ENCODE assay signal across 8 mouse cellular contexts in genomic region chr12:17689931-17690563, GRCm38 (mm10). TPM values are rescaled to one million over a fixed set of nuclear protein-coding genes. Genes with fewer than 3 reads are reported as not detected.
A peak's percentile ranks its signal among the peaks of the same experiment; 100 is the strongest.
DNase-seq lines count a peak whose midpoint lies in the region; ATAC-seq and TF ChIP-seq lines count a peak whose summit lies in the region.

No protein-coding gene starts in this region.

- peak; percentile 47 for TF ChIP-seq POLR2A in myocyte (IDR thresholded peaks at IDR 0.05; ENCODE audit: insufficient read length, low read depth)

- no peaks in the 10 kb centered on the region for H3K9me3 ChIP-seq in embryonic facial prominence, embryonic 10.5 days
- no peaks in the 10 kb centered on the region for H3K9me3 ChIP-seq in intestine, postnatal 0 days (ENCODE audit: control insufficient read depth)

- H3K9ac ChIP-seq in intestine, postnatal 0 days (ENCODE audit: low read depth, low read length) = peak overlapping the region; percentile 66

- intact Hi-C loops in gastrocnemius, adult 2 months (cut with DNase I) = loop anchor here (5.0 kb wide), 5 partner anchors 42 to 138 kb away; no protein-coding TSS in a partner anchor

- TF ChIP-seq CTCF in gastrocnemius, adult 2 months (IDR thresholded peaks at IDR 0.05) = no peak
- TF ChIP-seq CTCF in intestine, postnatal 0 days (IDR thresholded peaks at IDR 0.05; ENCODE audit: low read depth) = no peak

- peak overlapping the region; percentile 87 for H3K27ac ChIP-seq in gastrocnemius, adult 2 months
- H3K27ac ChIP-seq in embryonic facial prominence, embryonic 10.5 days (replicated peaks) = peak overlapping the region; percentile 89
- H3K27ac ChIP-seq in intestine, postnatal 0 days (ENCODE audit: low read depth, low read length) = peak overlapping the region; percentile 82; the same call in 1 of the 2 replicates

- H3K4me3 ChIP-seq in gastrocnemius, adult 2 months = peak overlapping the region; percentile 95
- H3K4me3 ChIP-seq in embryonic facial prominence, embryonic 10.5 days = peak overlapping the region; percentile 85
- H3K4me3 ChIP-seq in intestine, postnatal 0 days (ENCODE audit: low read depth, low read length) = peak overlapping the region; percentile 85
- H3K4me3 ChIP-seq in myocyte = peak overlapping the region; percentile 95

- H3K79me2 ChIP-seq in myocyte (ENCODE audit: control insufficient read depth, insufficient read depth) = peaks cover 42% of the 10 kb centered on the region

- 12% methylated on average over 20 of the region's 20 CpGs for WGBS in embryonic facial prominence, embryonic 10.5 days
- 11% methylated on average over 20 of the region's 20 CpGs for WGBS in intestine, postnatal 0 days

- H3K4me2 ChIP-seq in intestine, postnatal 0 days (replicated peaks; ENCODE audit: low read depth) = peak overlapping the region; percentile 96
- H3K4me2 ChIP-seq in myocyte (ENCODE audit: low read depth) = peak overlapping the region; percentile 69

- peaks cover 50% of the 10 kb centered on the region for H3K4me1 ChIP-seq in embryonic facial prominence, embryonic 10.5 days
- H3K4me1 ChIP-seq in intestine, postnatal 0 days (replicated peaks; ENCODE audit: control insufficient read depth, insufficient read depth, low read length) = peaks cover 8% of the 10 kb centered on the region; the same call in 1 of the 2 replicates

- no peaks in the 10 kb centered on the region for H3K36me3 ChIP-seq in embryonic facial prominence, embryonic 10.5 days (replicated peaks)
- no peaks in the 10 kb centered on the region for H3K36me3 ChIP-seq in intestine, postnatal 0 days (ENCODE audit: control insufficient read depth, insufficient read depth)
- no peaks in the 10 kb centered on the region for H3K36me3 ChIP-seq in myocyte (ENCODE audit: control insufficient read depth, insufficient read depth)

- no peak for DNase-seq in gastrocnemius, adult 2 months
- no peak for DNase-seq in gastrocnemius, postnatal 25 days
- peak; percentile 63 for DNase-seq in 3T3-L1 (ENCODE audit: low read depth, low spot score)
- DNase-seq in embryonic facial prominence, embryonic 10.5 days (ENCODE audit: low spot score) = no peak
- DNase-seq in embryo, embryonic 9.5 days (ENCODE audit: extremely low spot score) = no peak
- DNase-seq in urinary bladder, postnatal 10 days (ENCODE audit: low spot score) = no peak

- H3K27me3 ChIP-seq in embryonic facial prominence, embryonic 10.5 days (replicated peaks; ENCODE audit: low read depth, poor library complexity, severe bottlenecking) = peaks cover 9% of the 10 kb centered on the region; the same call in 1 of the 2 replicates
- no peaks in the 10 kb centered on the region for H3K27me3 ChIP-seq in intestine, postnatal 0 days (replicated peaks; ENCODE audit: control insufficient read depth, insufficient read depth, low read length)
- H3K27me3 ChIP-seq in myocyte (ENCODE audit: control insufficient read depth, insufficient read depth, insufficient read length) = no peaks in the 10 kb centered on the region

- peak overlapping the region; percentile 79 for H3ac ChIP-seq in myocyte (ENCODE audit: control insufficient read depth, insufficient read length)

- peak; percentile 91 for ATAC-seq in intestine, postnatal 0 days

TF ChIP-seq in myocyte, 11 proteins besides CTCF, POLR2A, EP300 and RAD21:
- TF ChIP-seq SRF (IDR thresholded peaks at IDR 0.05; ENCODE audit: control insufficient read depth, insufficient read length, low read depth) (no peak), CEBPB (IDR thresholded peaks at IDR 0.05; ENCODE audit: insufficient read depth, poor library complexity, severe bottlenecking) (no peak), TCF3 (IDR thresholded peaks at IDR 0.05; ENCODE audit: insufficient read length, low read depth) (no peak), TCF12 (IDR thresholded peaks at IDR 0.05; ENCODE audit: insufficient read depth, poor library complexity, severe bottlenecking) (no peak), MAX (IDR thresholded peaks at IDR 0.05; ENCODE audit: low read depth) (no peak), REST (IDR thresholded peaks at IDR 0.05; ENCODE audit: insufficient read depth, insufficient read length) (no peak), E2F4 (IDR thresholded peaks at IDR 0.05; ENCODE audit: insufficient read depth) (no peak), USF1 (IDR thresholded peaks at IDR 0.05; ENCODE audit: low read depth) (no peak), MYOG (IDR thresholded peaks at IDR 0.05; ENCODE audit: control insufficient read depth in 1 of 3, insufficient read depth in 1 of 3, insufficient read length in 2 of 3, low read depth in 2 of 3) (no peak), POLR2AphosphoS2 (IDR thresholded peaks at IDR 0.05; ENCODE audit: insufficient read length, low read depth) (no peak), MYOD1 (IDR thresholded peaks at IDR 0.05; ENCODE audit: control insufficient read depth in 1 of 3, insufficient read length in 2 of 3, low read depth in 2 of 3) (no peak)

RNA-seq across cellular contexts. Expression of gene Hpcal1, which starts 0.6 kb away (rescaled TPM):
- total RNA-seq in gastrocnemius, adult 2 months (2021) = 10 to 100 TPM in 1 of 2 experiments, 1 to 10 TPM in 1; 4.8 to 10.3 TPM
- total RNA-seq in gastrocnemius, postnatal 25 days (2021) = 1 to 10 TPM; 6.4 to 8.0 TPM
- 34.2 and 37.4 TPM in 2 replicates for polyA plus RNA-seq in embryonic facial prominence, embryonic 10.5 days (2016; fragmentation: Nextera tagmentation; extraction: Ambion mirVana)
- 32.3 and 35.4 TPM in 2 replicates for polyA plus RNA-seq in intestine, postnatal 0 days (2015; fragmentation: Nextera tagmentation; extraction: Ambion mirVana)
- 89.4 TPM for polyA plus RNA-seq in myocyte (2012; fragmentation: generic; extraction: Trizol)
